Mouse (Mus musculus): ENCODE measurements around the gene Tm4sf19. TPM values are rescaled to one million over a fixed set of nuclear protein-coding genes. Genes with fewer than 3 reads are reported as not detected.

Tm4sf19 gene
- total RNA-seq (2021), result not detected
- long read RNA-seq, experiment 1, result 0 reads
- long read RNA-seq, experiment 2, result 0 reads

DNA sequence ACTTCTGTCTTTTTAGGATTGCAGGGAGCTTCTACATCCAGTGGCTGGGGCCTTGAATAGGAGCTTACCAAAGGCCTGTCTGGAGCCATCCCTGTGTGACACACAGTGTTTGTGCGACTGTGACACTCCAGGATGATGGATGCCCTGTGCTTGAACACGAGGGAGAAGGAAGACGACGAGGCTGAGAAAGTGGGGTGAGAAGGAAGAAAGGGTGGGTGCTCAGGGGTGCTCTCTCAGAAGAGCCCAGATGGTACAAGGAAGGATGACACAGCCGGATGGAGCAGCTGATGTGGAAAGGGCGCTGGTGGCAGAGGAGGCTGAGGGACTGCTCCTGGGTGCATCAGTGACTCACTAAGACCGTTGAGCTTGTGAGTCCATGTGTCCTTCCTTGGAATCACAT lies at the start of gene Tm4sf19:
Gene Tm4sf19, plus strand, starts transcription at position 240 of the 400 bp plus-strand sequence.
- intact Hi-C loops (cut with DNase I), result no loop called here
- DNase-seq, result no peak

DNA sequence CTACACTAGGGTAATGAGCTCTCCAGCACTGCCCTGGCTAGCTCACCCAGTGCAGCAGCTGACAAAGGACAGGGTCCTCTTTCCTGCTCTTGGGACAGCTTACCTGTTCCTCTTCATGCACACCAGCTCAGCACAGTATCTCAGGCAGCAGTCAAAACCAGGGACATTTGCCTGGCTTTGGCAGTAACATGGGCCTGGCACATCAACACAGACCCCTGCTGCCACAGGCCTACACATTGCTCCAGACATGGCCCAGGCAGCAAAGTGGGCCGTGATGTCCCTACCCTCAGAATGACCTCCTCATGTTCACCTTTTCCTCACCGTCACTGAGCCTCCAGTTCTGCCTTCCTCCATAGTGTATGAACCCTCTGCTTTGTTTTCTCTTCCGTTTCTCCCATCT lies 49.5 kb upstream of the Tm4sf19 start:
- no peak for DNase-seq
- intact Hi-C loops (cut with DNase I), result no loop called here

DNA sequence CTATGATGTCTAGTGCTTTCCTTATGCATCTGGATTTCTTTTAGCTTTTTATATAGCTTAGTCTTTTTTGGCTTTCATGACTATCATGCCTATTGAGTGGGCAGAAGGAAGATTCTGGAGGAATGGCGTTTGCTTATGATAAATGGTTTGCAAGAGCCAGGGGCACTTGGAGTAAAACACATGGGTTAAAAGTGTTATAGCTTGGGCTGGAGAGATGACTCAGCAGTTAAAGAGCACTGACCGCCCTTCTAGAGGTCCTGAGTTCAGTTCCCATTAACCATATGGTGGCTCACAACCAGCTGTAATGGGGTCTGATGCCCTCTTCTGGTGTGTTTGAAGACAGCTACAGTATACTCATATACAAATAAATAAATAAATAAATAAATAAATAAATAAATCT lies 36.8 kb upstream of the Tm4sf19 start:
- no peak for DNase-seq
- intact Hi-C loops (cut with DNase I), result no loop called here

DNA sequence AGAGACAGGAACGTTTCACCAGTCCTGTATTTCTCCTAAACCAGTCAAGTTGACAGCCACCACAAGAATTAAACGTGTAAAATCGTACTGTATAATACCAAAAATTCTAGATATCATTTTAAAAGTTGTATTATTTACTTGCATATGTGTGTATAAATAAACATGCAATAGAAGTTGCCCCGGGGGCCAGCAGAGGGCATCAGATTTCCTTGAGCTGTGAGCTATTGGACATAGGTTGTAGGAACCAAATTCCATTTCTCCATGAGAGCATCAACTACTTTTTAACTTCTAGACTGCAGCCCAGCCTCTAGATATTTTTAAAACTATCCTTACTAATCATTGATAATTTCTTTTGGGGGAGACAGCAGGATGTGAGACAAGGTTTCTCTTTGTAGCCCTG lies 29.0 kb upstream of the Tm4sf19 start:
- peak; percentile 40 to 60 for DNase-seq
- intact Hi-C loops (cut with DNase I), result loop anchor here (5.0 kb wide), 2 partner anchors 46 to 86 kb away; partner anchors contain the start of gene Tctex1d2

DNA sequence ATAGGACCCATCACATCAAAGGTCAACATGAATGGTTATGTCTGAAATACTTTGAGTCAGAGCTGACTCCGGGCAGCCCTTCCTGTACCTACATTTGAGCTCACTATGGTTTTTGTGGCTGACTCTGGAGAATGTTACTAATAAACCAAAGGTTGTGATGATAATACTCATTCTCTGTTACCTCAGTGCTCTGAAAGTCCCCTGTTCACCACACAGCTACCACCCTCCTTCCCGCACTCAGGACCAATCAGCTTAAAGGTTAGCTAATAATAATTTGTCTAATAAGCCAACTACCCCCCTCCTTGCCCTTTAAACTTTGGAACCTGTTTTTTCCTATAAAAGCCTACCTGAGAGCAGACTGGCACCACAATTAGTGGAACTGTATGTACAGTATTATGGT lies 20.7 kb upstream of the Tm4sf19 start:
- no peak for DNase-seq
- intact Hi-C loops (cut with DNase I), result no loop called here

DNA sequence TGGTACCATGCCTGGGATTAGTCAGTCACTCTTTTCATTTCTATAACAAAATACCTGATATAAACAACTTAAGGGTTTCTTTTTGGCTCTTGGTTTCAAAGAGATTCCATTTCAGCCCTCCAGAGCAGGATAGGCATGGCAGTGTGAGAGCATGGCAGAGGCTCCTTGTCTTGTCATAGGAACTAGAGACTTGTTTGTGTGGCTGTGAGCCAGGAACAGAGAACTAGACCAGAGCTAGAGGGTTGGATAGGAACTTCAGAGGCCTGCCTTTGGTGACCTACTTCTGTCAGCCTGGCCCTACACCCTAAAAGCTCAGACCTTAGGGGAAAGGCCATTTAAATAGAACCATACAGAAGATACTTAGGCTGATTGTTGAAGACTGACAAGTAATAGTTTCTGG lies 17.4 kb upstream of the Tm4sf19 start:
- intact Hi-C loops (cut with DNase I), result no loop called here
- DNase-seq, result no peak

DNA sequence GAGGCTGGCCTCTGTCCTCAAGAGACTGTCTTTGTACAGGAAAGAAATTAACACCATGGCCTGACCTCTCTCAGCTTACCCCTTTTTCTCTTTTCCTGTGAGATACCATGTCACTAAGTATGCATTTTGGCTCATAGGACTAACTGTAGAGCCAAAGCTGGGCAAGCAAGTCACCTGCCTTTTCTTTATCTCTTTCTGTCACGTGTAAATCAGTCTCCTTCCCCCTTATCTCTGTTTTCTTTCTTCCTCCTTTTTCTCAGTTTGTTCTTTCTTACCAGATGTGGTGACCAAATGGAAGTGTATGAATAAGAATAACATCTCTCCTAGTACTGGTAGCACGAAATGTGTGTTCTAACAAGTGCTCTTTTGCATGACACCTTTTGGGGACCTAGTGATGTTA lies 15.4 kb upstream of the Tm4sf19 start:
- intact Hi-C loops (cut with DNase I), result no loop called here

DNA sequence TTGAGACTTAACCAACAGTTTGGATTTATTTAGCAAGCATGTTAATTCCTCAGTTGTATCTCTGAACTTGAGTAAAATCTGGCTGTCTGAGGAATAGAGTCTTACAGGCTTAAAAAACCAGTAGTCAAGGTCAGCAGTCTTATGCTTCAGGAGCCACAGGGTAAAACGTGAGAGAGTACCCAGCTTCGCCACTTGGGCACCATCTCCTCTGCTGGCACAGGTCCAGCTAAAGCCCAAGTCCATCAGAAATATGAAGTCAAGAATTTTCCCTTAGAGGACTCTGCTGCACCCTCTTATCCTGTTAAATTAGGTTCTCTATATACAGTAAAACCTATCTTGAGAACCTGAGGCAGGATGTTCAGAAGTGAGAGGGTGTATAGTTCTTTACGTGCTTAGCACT lies 13.5 kb upstream of the Tm4sf19 start:
- intact Hi-C loops (cut with DNase I), result no loop called here
- no peak for DNase-seq

More for the DNA sequence above, 15.4 kb upstream of the Tm4sf19 start:
- no peak for DNase-seq

DNA sequence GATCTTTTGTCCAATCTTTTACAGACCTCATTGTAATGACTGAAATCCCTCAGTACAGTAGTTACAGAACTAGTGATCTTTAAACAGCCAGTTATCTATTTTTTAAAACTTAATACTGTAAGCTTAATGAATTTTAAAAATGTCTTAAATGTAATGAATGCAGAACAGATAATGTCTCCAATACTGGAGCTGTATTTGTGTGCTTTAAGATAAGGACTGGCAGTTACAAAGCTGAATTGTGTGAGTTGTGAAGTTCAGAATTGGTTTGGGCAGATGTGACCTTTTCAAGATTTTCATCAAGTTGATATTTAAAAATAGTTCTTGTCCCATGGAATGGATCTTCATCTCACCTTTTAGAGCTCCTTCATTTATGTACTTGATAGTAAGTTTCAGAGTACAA lies 11.3 kb upstream of the Tm4sf19 start:
- intact Hi-C loops (cut with DNase I), result no loop called here
- DNase-seq, result no peak

DNA sequence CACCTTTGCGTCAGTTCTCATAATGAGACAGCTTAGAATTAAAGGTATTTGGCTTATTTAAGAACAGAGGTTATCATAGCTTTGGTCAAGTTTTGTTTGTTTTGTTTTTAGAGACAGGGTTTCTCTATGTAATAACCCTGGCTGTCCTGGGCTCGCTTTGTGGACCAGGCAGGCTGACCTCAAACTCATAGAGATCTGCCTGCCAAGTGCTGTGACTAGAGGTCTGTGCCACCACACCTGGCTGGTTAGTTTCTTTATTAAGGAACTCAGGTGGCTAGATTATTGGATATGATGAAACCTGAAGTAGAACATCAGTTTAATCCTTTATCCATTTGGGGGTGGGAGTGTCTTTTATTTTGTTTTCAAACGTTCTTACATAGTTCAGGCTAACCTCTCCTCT lies 10.5 kb upstream of the Tm4sf19 start:
- intact Hi-C loops (cut with DNase I), result no loop called here
- DNase-seq, result no peak

DNA sequence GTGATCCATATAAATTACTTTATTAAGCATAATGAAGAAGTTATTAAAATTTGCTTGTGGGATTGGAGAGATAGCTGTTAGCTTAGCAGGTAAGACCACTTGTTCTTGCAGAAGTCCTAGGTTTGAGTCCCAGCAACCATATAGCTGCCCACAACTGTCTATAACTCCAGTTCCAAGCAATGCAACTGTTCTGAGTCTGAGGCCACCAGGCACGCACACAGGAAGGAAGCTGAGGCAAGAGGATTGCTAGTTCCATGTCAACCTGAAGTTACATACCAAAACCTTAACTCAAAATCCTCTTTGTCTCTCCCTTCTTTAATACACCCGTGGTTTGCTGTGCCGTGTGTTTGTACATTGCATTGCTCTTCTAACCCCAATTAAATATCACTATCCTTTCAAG lies 9.4 kb upstream of the Tm4sf19 start:
- no peak for DNase-seq
- intact Hi-C loops (cut with DNase I), result no loop called here

DNA sequence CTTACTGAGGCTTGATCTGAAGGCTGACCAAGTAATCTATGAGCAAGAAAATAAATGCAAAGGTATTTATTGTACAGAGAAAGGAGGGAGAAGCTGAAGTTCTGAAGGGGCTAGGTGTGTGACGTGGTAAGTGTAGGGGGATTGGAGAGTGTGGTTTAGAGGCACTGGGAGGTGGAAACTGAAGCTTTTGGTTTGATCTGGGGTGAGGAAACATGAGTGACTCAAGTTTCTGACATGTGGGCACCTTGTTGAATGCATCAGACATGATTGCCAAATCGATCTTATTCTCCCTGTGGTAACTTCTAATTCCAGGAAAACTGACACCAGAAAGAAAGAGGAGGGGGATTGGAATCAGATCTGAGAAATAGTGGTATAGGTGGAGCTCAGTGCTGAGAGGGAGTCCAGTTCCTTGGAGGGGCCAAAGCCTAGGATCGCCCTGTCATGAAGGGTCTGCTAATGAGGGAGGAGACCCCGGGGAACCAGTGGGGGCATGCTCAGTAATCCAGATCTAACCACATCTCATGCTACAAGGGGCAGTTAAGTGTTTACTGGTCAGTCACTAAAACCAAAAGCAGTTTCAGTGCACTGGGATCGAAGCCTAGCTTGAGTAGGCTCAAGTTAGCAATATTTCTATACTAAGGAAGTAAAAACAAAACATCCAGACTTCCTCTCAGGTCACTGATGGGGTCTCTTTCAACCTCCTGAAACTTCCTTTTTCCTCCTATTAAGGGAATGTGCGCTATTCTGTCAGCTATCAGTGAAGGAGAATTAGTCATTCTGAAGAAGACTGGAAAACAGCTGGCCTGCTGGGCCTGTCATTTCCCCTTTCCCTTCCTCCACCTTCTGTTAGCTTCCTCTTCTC lies 4.4 kb upstream of the Tm4sf19 start:
- DNase-seq, result peak in 1 of 2 experiments; percentile 11
- intact Hi-C loops (cut with DNase I), result no loop called here

DNA sequence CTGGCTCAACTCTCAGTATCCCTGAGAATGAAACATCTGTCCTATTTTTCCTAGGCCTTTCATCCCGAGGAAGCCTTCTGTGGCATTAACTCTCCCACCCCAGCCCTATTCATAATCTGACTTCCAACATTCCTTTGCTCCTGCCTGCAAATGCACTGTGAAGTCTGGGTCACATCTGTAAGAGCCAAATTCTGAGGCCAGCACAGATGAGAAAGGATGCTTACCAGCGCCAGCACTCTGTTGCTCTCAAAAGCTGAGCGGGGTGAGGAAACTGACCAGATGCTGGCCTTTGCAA lies 3.8 kb upstream of the Tm4sf19 start:
- DNase-seq, result peak; percentile 15 to 25
- intact Hi-C loops (cut with DNase I), result no loop called here

DNA sequence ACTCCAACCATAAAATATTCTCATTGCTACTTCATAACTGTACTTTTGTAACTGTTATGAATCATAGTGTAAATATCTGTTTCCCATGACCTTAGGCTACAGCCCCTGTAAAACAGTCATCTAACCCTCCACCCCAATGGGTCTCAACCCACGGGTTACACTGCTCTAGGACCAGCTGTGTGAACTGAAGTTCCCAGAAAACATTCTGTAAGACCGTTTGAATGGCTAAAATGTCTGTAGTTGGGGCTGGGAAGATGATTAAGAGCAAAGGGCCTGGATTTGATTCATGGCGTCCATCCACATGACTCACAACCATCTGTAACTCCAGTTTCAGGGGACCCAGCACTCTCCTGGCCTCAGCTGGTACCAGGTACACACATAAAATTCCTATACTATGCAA lies 2.1 kb upstream of the Tm4sf19 start:
- DNase-seq, result no peak
- intact Hi-C loops (cut with DNase I), result no loop called here

DNA sequence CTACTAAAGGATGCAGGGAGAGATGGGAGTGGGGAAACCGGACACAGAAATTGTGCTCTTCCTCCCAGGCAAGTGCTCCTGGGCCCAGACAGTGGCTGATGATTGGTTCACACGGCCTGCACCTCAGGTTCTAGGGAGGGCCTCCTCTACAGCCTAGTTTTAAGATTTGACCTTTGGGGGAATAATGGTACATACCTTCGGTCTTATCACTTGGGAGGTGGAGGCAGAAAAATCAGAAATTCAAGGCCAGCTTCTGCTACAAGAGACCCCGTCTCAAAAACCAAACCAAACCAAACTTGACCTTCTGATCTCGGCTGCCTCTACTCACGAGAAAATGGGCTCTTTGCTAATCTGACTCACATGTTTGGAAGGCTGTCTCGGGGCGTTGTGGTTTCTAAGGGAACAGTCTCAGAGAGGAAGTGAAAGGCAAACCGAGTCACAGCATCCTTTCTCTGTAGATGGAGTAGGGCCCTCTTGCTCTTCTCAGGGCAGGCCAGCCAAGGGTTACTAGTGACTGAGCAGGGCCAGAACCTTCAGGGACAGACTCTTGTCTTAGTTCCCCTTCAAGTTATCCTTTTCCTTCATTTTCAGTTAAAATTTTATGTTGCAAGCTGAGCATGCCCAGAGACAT lies 1.1 kb downstream of the Tm4sf19 start:
- no peak for DNase-seq
- intact Hi-C loops (cut with DNase I), result no loop called here

DNA sequence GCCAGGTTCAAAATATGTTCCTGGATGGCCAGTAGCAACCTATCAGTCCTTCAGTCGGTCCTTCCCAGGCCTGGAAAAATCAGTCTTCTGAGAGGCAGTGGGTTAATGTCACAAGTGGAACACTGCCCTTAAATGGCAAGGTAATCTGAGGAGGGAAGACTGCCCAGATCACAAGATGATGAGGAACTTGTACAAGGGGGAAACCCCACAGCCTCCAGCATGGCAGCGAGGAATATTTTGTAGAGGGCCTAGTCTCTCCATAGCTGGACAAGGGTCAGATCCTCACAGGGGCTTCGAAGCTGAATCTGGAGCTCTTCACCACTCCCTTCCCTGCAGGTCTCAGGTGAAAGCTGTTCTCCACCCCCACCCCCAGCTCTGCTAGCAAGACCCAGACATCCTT lies 2.5 kb downstream of the Tm4sf19 start:
- no peak for DNase-seq
- intact Hi-C loops (cut with DNase I), result no loop called here

DNA sequence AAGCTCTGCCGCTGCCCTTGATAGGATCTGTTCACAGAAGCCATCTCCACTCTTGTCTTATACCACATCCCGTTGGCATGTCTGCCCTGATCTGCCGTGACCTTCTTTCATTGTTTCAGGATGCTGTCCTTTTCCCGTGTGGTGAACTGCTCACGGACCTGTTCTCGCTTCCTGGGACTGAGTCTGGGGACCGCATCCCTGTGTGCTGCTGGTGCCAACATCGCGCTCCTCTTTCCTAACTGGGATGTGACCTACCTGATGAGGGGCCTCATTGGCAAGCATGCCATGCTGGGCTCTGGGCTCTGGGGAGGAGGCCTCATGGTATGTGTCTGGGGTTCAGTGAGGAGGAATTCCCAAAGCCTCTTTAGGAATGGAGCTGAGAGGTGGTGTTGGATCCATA lies 5.4 kb downstream of the Tm4sf19 start:
- intact Hi-C loops (cut with DNase I), result no loop called here
- DNase-seq, result no peak

DNA sequence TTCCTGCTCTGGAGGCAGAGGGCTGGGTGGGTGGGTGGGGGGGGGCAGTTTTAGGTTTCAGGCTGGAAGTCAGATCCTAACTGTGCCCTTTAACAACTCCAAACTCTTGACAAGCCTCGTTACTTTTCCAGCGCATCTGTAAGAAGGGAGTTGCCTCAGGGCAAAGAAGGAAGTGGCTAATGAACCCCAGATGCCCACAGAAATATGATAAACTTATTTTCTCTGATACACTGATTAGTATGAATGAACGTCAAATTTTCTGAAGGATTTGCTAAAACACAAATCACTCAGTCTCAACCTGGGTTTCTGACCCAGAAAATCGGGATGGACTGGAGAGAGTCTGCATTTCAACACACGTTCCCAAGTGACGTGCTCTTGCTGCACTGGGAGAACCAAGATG lies 6.4 kb downstream of the Tm4sf19 start:
- DNase-seq, result no peak
- intact Hi-C loops (cut with DNase I), result no loop called here

DNA sequence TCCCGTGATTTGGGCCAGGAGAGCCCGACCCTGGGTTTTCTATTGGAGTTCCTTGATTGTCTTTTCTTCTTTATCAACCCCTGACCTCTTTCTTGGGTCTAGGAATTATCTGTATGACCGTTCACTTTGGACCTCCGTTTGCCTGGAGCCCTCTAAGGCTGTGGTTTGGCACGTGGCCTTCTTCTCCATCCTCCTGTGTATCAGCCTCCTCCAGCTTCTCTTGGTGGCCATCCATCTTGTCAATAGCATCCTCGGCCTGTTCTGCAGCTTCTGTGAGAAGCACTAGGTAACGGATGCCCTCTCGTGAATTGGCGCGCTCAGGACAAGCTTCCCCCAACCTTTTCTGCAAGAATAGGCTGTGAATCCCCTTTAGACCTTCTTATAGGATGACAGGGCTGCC lies 7.4 kb downstream of the Tm4sf19 start:
- DNase-seq, result no peak
- intact Hi-C loops (cut with DNase I), result no loop called here

DNA sequence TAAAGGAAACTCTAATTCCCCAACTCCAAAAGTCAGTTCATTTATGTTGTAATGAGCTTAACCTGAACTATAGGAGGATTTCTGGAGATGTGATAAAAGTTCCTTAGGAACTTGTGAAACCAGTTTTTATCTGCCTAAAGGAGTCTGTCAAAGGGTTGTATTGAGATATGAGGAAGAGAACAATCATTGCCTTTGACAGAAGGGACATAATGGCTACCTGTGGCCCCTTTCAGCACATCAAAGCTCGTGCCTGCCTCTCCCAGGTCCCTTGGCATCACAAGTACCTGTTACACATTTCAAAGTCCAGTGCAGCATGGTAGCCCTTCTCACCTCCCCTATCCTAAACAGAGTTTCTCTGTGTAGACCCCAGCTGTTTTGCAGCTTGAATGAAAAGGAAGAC lies 17.2 kb downstream of the Tm4sf19 start:
- intact Hi-C loops (cut with DNase I), result loop anchor here (5.0 kb wide), 1 partner anchor 45 kb away; no protein-coding TSS in a partner anchor

DNA sequence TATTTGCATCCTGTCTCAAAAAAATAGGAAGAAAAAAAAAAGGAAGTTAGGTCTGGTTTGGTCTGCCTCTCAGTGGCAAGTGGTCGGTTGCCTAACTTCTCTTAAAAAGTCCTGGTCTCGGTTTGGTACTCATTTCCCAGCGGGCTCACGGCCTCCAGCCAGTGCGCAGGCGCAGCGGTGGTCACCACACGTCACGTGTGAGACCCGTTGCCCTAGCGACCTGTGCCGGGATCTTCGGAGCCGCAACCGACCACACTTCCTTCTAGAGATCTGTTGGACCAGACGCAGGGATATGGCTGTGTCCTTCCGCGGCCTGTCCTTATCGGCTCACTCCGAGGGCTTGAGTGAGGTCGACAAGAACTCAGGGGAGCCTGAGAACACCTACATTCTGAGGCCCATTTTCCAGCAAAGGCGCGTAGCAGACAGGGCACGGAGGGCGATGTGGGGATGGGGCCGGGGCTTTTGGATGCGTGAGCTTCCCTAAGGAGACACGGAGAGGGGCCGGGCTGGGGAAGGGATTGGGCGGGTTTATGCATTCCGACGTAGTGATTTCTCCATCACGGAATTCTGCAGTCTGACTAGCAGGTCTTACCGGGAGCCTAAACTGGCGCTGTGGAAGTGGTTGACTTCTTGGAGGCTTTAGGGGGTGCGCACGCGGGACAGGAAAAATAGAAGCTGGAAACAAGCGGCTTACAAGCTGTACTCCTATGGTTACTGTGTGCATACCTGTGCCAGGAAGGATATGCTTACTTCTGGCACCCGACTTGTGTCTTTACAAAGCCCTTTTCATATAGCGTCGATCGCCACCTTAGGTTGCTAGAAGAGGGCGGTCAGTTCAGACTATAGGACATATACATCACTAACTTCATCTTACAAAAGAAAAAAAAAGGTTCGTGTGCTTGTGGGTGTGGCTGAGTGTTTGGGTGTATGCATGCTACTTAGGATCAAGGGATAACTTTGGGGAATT lies 19.5 kb downstream of the Tm4sf19 start, which contains the start of gene Tctex1d2:
Gene Tctex1d2, plus strand, starts transcription at position 186 of the 967 bp plus-strand sequence.
- intact Hi-C loops (cut with DNase I), result loop anchor here (5.0 kb wide), 2 partner anchors 38 to 47 kb away; no protein-coding TSS in a partner anchor
- DNase-seq, result peak; percentile 95 to 96

More for the DNA sequence above, 17.2 kb downstream of the Tm4sf19 start:
- no peak for DNase-seq

Data from heart, postnatal 14 days (tissue).